Mouse (Mus musculus) heart, adult 10 weeks (tissue): ENCODE results near the gene Lmod2. TPM values are rescaled to one million over a fixed set of nuclear protein-coding genes. Genes with fewer than 3 reads are reported as not detected.

Experiments used
- polyA plus RNA-seq: library from polyadenylated mRNA; stranded (reverse); fragments of 350-450 nt; fragmentation: Illumina TruSeq; extraction: RNeasy Lipid Tissue Mini Kit (QIAGEN cat#74804); gene quantifications from one replicate; pipeline ENCODE4 v1.2.3, GENCODE M21; 2014; ENCODE audit warnings: low read depth, low replicate concordance

Lmod2 gene
- polyA plus RNA-seq = 559 TPM

DNA sequence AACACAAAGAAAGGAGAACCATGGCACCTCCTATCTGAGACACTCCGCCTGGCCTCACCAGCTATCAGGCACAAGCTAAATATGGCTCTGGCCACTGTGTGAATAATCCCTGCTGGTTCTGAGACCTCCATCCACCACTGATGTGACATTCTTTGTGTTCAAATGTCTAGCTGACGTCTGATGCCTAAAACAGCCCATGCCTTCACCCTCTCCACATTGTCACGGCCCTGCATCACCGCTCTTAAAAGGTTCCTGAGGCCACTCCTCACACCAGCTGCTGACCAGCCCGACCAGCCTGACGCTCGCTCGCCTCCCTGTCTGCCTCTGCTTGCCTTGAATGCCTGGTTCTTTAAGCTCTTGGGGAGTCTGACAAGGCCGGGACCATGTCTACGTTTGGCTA is at the start of gene Lmod2:
Lmod2 (plus strand) TSS at position 263 of the 400 bp plus-strand sequence.

Other genes with a start within 250 kb of the Lmod2 start
- 0.24 TPM for gene Iqub, start 82.7 kb upstream of the Lmod2 start, polyA plus RNA-seq
- 1,276 TPM for gene Ndufa5, start 69.7 kb upstream of the Lmod2 start, polyA plus RNA-seq
- gene Asb15, start 69.6 kb upstream of the Lmod2 start, polyA plus RNA-seq = 51.7 TPM
- gene Wasl, start 67.2 kb downstream of the Lmod2 start, polyA plus RNA-seq = 20.8 TPM
- not detected for gene Hyal6, start 135.5 kb downstream of the Lmod2 start, polyA plus RNA-seq
- gene Hyal4, start 150.6 kb downstream of the Lmod2 start, polyA plus RNA-seq = not detected
- gene Spam1, start 193.4 kb downstream of the Lmod2 start, polyA plus RNA-seq = not detected